Mouse (Mus musculus) heart, postnatal 0 days (tissue): ENCODE results near the gene Comt. TPM values are rescaled to one million over a fixed set of nuclear protein-coding genes. Genes with fewer than 3 reads are reported as not detected.

Experiments
- ATAC-seq: fragments of 200-750 bp; cut with Nextera tagmentation; 2 replicates; pipeline ENCODE4 v1.8.0; 2017; ENCODE audit warnings: low read depth, moderate number of reproducible peaks, moderate library complexity; ENCODE audit not compliant: insufficient read depth
- DNase-seq: peaks from one replicate; pipeline ENCODE4 v3.0.0-alpha.2; 2016; ENCODE audit warnings: low spot score
- H3K27ac ChIP-seq: fragments of 300-500 bp; sonication (generic); 2 replicates; pipeline ENCODE4 v1.5.1; 2014; ENCODE audit warnings: low read depth, mild to moderate bottlenecking
- H3K27me3 ChIP-seq: fragments of 300-500 bp; sonication (generic); 2 replicates; pipeline ENCODE4 v1.6.1; 2014; ENCODE audit warnings: low read length, mixed read lengths; ENCODE audit not compliant: control insufficient read depth, insufficient read depth
- H3K36me3 ChIP-seq: fragments of 300-500 bp; sonication (generic); replicated peaks from 2 replicates; pipeline ENCODE4 v1.6.1; 2014; ENCODE audit warnings: low read length, mixed read lengths; ENCODE audit not compliant: control insufficient read depth, insufficient read depth
- H3K4me1 ChIP-seq: fragments of 300-500 bp; sonication (generic); 2 replicates; pipeline ENCODE4 v1.6.1; 2014; ENCODE audit warnings: antibody characterized with exemption; ENCODE audit not compliant: control insufficient read depth, insufficient read depth
- H3K4me2 ChIP-seq: fragments of 300-500 bp; sonication (generic); 2 replicates; pipeline ENCODE4 v1.6.1; 2014; ENCODE audit warnings: low read depth, mild to moderate bottlenecking, low read length, moderate library complexity
- H3K4me3 ChIP-seq: fragments of 300-500 bp; sonication (generic); 2 replicates; pipeline ENCODE4 v1.5.1; 2014; ENCODE audit warnings: low read depth, low read length
- H3K9ac ChIP-seq: fragments of 300-500 bp; sonication (generic); replicated peaks from 2 replicates; pipeline ENCODE4 v1.6.1; 2014; ENCODE audit warnings: low read depth, low read length, mixed read lengths
- H3K9me3 ChIP-seq: fragments of 300-500 bp; sonication (generic); replicated peaks from 2 replicates; pipeline ENCODE4 v1.6.1; 2016; ENCODE audit warnings: low read length; ENCODE audit not compliant: control insufficient read depth
- CTCF ChIP-seq: IDR thresholded peaks from 2 replicates; pipeline ENCODE4 v1.5.1; 2016; ENCODE audit warnings: antibody characterized with exemption, control low read depth, low read depth
- EP300 ChIP-seq: IDR thresholded peaks from 2 replicates; pipeline ENCODE4 v1.6.1; 2016; ENCODE audit warnings: antibody characterized with exemption, low read depth
- WGBS: fragments of 180-500 bp; shearing (Covaris S2); extraction: QIAGEN DNeasy Blood & Tissue Kit; methylation state at CpG from one replicate; pipeline ENCODE4 v1.1.7; 2014; 5-methylcytosine and 5-hydroxymethylcytosine counted together
- polyA plus RNA-seq: library from polyadenylated mRNA; unstranded; fragments of >200 nt; fragmentation: Nextera tagmentation; extraction: Ambion mirVana; gene quantifications from 2 replicates; pipeline ENCODE4 v1.2.1, GENCODE M21; 2015
- total RNA-seq: library from RNA; depleted of rRNA; stranded (reverse); fragments of >200 nt; gene quantifications from 2 replicates; pipeline ENCODE4 v1.2.3, GENCODE M21; 2014; ENCODE audit warnings: low replicate concordance

Comt gene
- total and polyA plus RNA-seq, 2 experiments from 2014 or later, result 155 to 168 TPM

DNA sequence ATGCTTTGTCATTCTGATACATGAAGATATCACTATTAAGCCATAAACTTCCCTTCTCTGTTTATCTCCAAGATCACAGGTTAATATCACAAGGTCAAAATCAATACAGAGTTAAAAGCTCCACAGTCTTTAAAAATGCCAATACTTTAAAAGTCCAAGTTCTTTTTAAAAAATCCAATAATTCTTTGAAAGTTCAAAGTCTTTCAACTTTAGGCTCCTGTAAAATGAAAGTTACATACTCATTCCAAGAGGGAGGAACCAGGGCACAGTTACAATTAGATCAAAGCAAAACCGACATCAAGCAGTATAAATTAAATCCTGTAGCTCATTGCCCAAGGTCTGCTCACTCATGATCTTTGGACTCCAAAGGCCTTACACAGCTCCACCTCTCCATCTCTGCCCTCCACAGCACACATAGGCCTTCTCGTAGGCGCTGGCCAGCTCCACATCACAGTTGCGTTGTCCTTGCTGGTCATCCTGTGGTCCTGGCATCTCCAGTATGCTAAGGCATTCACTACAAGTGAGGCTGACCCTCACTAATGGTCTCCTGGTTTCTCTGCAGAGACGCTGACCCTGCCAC is 6.8 kb upstream of the Comt start:
- no peak overlapping the region for H3K4me3 ChIP-seq
- WGBS, result 95% methylated on average over 5 of the region's 5 CpGs
- DNase-seq (no peak), ATAC-seq (no peak)
- no peak overlapping the region for H3K9ac ChIP-seq
- peaks cover 17% of the 10 kb centered on the region for H3K36me3 ChIP-seq
- no peak overlapping the region for H3K27ac ChIP-seq
- H3K27me3 ChIP-seq, result no peaks in the 10 kb centered on the region
- H3K9me3 ChIP-seq, result no peaks in the 10 kb centered on the region
- no peak overlapping the region for H3K4me2 ChIP-seq
- TF ChIP-seq EP300, result no peak
- H3K4me1 ChIP-seq, result no peaks in the 10 kb centered on the region

DNA sequence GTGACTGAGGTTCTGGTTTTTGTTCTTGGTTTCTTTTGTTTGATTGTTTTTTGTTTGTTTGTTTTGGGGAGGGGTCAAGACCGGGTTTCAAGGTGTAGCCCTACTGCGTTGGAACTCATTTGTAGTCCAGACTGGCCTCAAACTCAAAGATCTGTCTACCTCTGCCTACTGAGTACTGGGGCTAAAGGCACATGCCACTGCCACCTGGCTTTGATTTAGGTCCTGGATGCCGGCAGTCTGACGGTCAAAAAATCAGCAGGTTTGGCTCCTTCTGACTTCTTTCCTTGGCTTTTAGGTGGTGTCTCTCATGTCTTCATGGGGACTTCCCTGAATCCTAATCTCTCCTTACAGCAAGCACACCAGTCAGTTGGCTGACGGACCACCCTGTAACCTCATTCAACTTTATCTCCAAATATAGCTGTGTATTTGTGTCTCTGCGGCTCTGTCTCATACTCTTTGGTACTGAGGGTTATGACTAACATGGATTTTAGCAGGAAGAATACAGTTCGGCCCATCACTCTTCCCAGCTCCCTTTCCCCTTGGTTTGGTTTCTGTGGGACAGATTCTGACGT is 4.1 kb upstream of the Comt start:
- no peak overlapping the region for H3K9ac ChIP-seq
- H3K4me2 ChIP-seq, result no peak overlapping the region
- ATAC-seq, result no peak

GRCm38 (mm10) chr16:18429641-18430040 is 3.0 kb upstream of the Comt start:
- Histone ChIP-seq H3K27ac (no peak overlapping the region), H3K27me3 (no peaks in the 10 kb centered on the region), H3K36me3 (no peaks in the 10 kb centered on the region), H3K4me3 (no peak overlapping the region), H3K4me2 (no peak overlapping the region), H3K4me1 (peaks cover 18% of the 10 kb centered on the region), H3K9me3 (no peaks in the 10 kb centered on the region), H3K9ac (no peak overlapping the region)
- 81% methylated on average over 8 of the region's 8 CpGs for WGBS
- ATAC-seq (no peak), DNase-seq (no peak)
- TF ChIP-seq EP300, result no peak
- TF ChIP-seq CTCF, result no peak

More for the DNA sequence above, 4.1 kb upstream of the Comt start:
- H3K27ac ChIP-seq, result no peak overlapping the region
- peaks cover 7% of the 10 kb centered on the region for H3K4me1 ChIP-seq
- no peak overlapping the region for H3K4me3 ChIP-seq
- H3K27me3 ChIP-seq, result no peaks in the 10 kb centered on the region
- TF ChIP-seq CTCF, result no peak
- no peak for TF ChIP-seq EP300
- DNase-seq, result no peak
- WGBS, result 82% methylated on average over 8 of the region's 8 CpGs
- H3K9me3 ChIP-seq, result no peaks in the 10 kb centered on the region
- no peaks in the 10 kb centered on the region; the same call in 1 of the 2 replicates for H3K36me3 ChIP-seq

DNA sequence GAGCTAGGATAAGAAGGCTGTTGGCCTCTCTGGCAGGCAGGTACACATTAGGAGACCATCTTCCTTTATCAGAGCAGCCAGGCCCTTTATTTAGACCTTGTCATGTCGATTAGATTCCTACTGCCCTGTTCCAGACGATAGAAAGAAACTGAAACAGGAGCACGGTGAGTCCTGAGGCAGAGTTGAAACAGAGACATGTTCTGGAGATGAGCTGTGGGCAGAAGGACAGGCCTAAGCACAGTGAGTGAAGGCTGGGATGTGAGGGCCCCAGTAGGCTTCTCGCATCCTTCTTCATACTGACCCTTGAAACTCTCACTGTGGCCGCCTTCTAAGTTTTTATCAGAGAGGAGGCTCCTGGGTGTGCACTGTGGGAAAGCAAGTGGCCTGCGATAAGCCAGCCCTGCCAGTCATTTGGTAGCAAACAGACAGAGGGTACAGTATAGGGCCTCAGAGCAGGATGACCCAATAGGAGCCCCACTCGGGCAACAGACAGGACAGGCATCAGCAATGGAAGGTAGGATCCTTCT is 1.9 kb upstream of the Comt start:
- no peak for DNase-seq
- H3K4me1 ChIP-seq, result peaks cover 28% of the 10 kb centered on the region
- TF ChIP-seq EP300 (no peak), CTCF (no peak)
- no peak overlapping the region for H3K4me3 ChIP-seq
- WGBS, result 59% methylated on average over 7 of the region's 7 CpGs
- no peak overlapping the region for H3K4me2 ChIP-seq
- H3K9ac ChIP-seq, result 0 out of 2 replicates have a peak overlapping the region, but pooled peaks have one; percentile 10
- ATAC-seq, result no peak
- H3K9me3 ChIP-seq, result no peaks in the 10 kb centered on the region
- 0 out of 2 replicates have a peak, but pooled peaks cover 3% of the 10 kb centered on the region for H3K36me3 ChIP-seq
- H3K27me3 ChIP-seq, result no peaks in the 10 kb centered on the region
- H3K27ac ChIP-seq, result no peak overlapping the region

DNA sequence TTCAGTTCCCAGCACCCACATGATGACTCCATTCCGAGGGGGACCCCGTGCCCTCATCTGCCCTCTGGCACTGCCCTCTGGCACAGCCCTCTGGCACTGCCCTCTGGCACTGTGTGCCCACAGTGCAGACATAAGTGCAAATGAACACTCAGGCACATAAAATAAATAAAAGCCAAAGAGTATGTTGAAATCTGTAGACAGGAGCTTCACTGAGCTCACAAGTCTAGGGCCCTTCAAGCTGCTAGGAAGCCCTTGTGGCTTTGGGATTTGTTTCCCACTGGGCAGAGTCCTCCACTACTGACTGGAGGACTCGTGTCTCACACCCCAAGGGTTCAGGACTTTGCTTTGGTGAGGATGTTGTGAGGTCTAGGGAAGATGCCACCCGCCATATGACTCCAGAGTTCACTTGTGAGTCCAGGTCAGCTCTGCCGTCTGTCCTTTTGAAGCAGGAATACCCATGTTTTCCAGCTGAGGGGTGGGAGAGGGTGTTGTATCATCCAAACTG is 1.4 kb upstream of the Comt start:
- DNase-seq (no peak), ATAC-seq (no peak)
- Histone ChIP-seq H3K4me3 (no peak overlapping the region), H3K27me3 (no peaks in the 10 kb centered on the region), H3K27ac (no peak overlapping the region), H3K36me3 (0 out of 2 replicates have a peak, but pooled peaks cover 8% of the 10 kb centered on the region), H3K9ac (0 out of 2 replicates have a peak overlapping the region, but pooled peaks have one; percentile 10), H3K9me3 (no peaks in the 10 kb centered on the region), H3K4me1 (peaks cover 28% of the 10 kb centered on the region), H3K4me2 (no peak overlapping the region)
- TF ChIP-seq EP300 (no peak), CTCF (no peak)
- WGBS, result 86% methylated on average over 5 of the region's 5 CpGs
